Mouse (Mus musculus): ENCODE results near the gene Serpine2. TPM values are rescaled to one million over a fixed set of nuclear protein-coding genes. Genes with fewer than 3 reads are reported as not detected.

Serpine2 gene
- total and polyA plus RNA-seq, 2 experiments from 2014 or later: 21.2 to 50.5 TPM

DNA sequence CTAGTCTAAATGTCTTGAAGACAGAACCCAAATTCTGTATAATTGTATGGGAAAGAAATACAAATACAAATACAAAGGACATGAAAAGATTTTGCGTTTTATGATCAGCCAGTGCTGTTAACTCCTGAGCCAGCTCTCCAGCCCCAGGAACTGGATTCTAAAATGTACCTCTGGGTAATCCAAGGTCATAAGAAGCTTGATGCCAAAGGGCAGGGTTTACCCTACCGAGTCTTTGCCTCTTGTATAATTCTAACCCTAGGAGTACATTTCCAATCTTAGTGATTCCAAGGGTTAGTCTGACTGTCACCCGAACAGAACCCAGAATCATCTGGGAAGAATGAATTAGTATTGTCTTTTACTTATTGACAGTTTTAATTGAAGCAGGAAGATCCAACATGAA lies 45.5 kb downstream of the Serpine2 start:
- Histone ChIP-seq H3K4me2 (ENCODE audit: low read depth, low read length) (no peak overlapping the region), H3K9ac (replicated peaks; ENCODE audit: low read depth, low read length) (no peak overlapping the region), H3K9me3 (replicated peaks; ENCODE audit: control insufficient read depth, low read length) (no peaks in the 10 kb centered on the region), H3K27ac (ENCODE audit: low read depth) (no peak overlapping the region), H3K27me3 (ENCODE audit: control insufficient read depth, insufficient read depth, low read length) (no peaks in the 10 kb centered on the region), H3K36me3 (replicated peaks; ENCODE audit: control insufficient read depth, insufficient read depth, low read length) (no peaks in the 10 kb centered on the region), H3K4me1 (ENCODE audit: control insufficient read depth, insufficient read depth) (no peaks in the 10 kb centered on the region), H3K4me3 (ENCODE audit: low read depth, low read length) (no peak overlapping the region)
- DNase-seq (ENCODE audit: low spot score) (no peak), ATAC-seq (ENCODE audit: insufficient read depth, low read depth) (no peak)
- TF ChIP-seq EP300 (IDR thresholded peaks at IDR 0.05; ENCODE audit: low read depth) (no peak), CTCF (IDR thresholded peaks at IDR 0.05; ENCODE audit: low read depth) (no peak)
- WGBS: 86% methylated on average over 3 of the region's 3 CpGs

DNA sequence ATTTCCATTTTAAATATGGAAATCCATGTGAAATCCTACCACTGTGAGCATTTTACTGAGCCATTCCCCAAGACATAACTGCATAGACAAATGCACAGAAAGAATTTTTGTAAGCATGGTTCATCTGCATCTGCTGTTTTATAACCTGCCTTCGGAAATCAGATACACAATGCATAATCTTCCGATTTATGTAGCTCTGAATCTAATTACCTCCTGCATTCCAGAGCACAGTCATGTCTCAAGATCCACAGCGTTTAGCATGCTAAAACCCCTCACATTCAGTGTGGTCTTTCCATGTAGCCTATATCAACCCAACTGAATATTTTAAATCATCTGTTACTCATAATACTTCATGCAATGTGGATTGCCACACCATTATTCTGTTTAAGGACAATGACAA lies 51.5 kb downstream of the Serpine2 start:
- no peak overlapping the region for H3K27ac ChIP-seq (ENCODE audit: low read depth)
- no peaks in the 10 kb centered on the region for H3K36me3 ChIP-seq (replicated peaks; ENCODE audit: control insufficient read depth, insufficient read depth, low read length)
- H3K9ac ChIP-seq (replicated peaks; ENCODE audit: low read depth, low read length): no peak overlapping the region
- 74% methylated on average over 3 of the region's 3 CpGs for WGBS
- no peaks in the 10 kb centered on the region for H3K9me3 ChIP-seq (replicated peaks; ENCODE audit: control insufficient read depth, low read length)
- ATAC-seq (ENCODE audit: insufficient read depth, low read depth) (no peak), DNase-seq (ENCODE audit: low spot score) (no peak)
- H3K4me2 ChIP-seq (ENCODE audit: low read depth, low read length): no peak overlapping the region
- H3K27me3 ChIP-seq (ENCODE audit: control insufficient read depth, insufficient read depth, low read length): no peaks in the 10 kb centered on the region
- H3K4me1 ChIP-seq (ENCODE audit: control insufficient read depth, insufficient read depth): no peaks in the 10 kb centered on the region
- H3K4me3 ChIP-seq (ENCODE audit: low read depth, low read length): no peak overlapping the region
- no peak for TF ChIP-seq EP300 (IDR thresholded peaks at IDR 0.05; ENCODE audit: low read depth)
- no peak for TF ChIP-seq CTCF (IDR thresholded peaks at IDR 0.05; ENCODE audit: low read depth)

DNA sequence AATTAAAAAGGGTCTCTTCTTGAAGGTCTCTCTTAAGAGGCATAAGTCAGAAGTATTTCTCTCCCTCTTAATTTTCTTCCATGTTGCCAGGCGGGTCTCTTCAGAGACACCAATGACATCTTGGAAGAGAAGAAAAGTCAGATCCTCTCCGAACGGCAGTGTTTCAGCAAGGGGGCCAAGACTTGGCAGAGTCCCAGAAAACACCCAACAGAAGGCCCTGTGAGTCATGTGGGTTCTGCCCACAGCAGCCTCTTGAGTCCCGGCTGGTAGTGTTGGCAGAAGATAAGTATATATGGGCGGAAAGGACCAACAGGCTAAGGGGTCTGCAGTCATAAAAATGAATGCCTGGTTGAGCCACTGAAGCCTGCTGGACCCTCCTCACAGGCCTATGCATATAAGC lies 54.1 kb downstream of the Serpine2 start:
- H3K36me3 ChIP-seq (replicated peaks; ENCODE audit: control insufficient read depth, insufficient read depth, low read length): no peaks in the 10 kb centered on the region
- no peaks in the 10 kb centered on the region for H3K4me1 ChIP-seq (ENCODE audit: control insufficient read depth, insufficient read depth)
- H3K27ac ChIP-seq (ENCODE audit: low read depth): no peak overlapping the region
- 29% methylated on average over 5 of the region's 5 CpGs for WGBS
- H3K9ac ChIP-seq (replicated peaks; ENCODE audit: low read depth, low read length): no peak overlapping the region
- H3K9me3 ChIP-seq (replicated peaks; ENCODE audit: control insufficient read depth, low read length): no peaks in the 10 kb centered on the region
- TF ChIP-seq CTCF (IDR thresholded peaks at IDR 0.05; ENCODE audit: low read depth) (no peak), EP300 (IDR thresholded peaks at IDR 0.05; ENCODE audit: low read depth) (no peak)
- no peak overlapping the region for H3K4me3 ChIP-seq (ENCODE audit: low read depth, low read length)
- H3K27me3 ChIP-seq (ENCODE audit: control insufficient read depth, insufficient read depth, low read length): no peaks in the 10 kb centered on the region
- ATAC-seq (ENCODE audit: insufficient read depth, low read depth): no peak
- no peak overlapping the region for H3K4me2 ChIP-seq (ENCODE audit: low read depth, low read length)
- DNase-seq (ENCODE audit: low spot score): no peak

DNA sequence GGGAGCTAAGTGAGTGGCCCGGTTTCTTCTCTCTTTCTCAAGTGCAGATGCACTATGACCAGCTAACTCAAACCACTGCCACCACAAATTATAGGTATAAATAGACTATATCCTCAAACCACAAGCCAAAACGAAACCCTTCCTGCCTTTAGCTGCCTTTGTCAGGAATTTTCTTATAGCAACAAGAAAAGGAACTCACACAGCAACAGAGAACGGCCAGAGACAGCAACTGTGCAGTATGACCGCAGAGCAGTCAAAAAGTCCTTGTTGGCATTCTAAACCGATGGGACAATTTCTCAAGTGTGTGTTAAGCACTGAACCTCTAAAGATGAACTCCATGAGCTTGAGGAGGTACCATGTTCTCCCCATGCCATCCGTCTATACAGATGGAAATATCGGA lies 57.4 kb downstream of the Serpine2 start:
- H3K36me3 ChIP-seq (replicated peaks; ENCODE audit: control insufficient read depth, insufficient read depth, low read length): no peaks in the 10 kb centered on the region
- DNase-seq (ENCODE audit: low spot score) (no peak), ATAC-seq (ENCODE audit: insufficient read depth, low read depth) (no peak)
- TF ChIP-seq CTCF (IDR thresholded peaks at IDR 0.05; ENCODE audit: low read depth): no peak
- TF ChIP-seq EP300 (IDR thresholded peaks at IDR 0.05; ENCODE audit: low read depth): no peak
- H3K27me3 ChIP-seq (ENCODE audit: control insufficient read depth, insufficient read depth, low read length): no peaks in the 10 kb centered on the region
- no peaks in the 10 kb centered on the region for H3K9me3 ChIP-seq (replicated peaks; ENCODE audit: control insufficient read depth, low read length)
- no peak overlapping the region for H3K27ac ChIP-seq (ENCODE audit: low read depth)
- no peak overlapping the region for H3K4me2 ChIP-seq (ENCODE audit: low read depth, low read length)
- H3K4me1 ChIP-seq (ENCODE audit: control insufficient read depth, insufficient read depth): no peaks in the 10 kb centered on the region
- no peak overlapping the region for H3K4me3 ChIP-seq (ENCODE audit: low read depth, low read length)
- H3K9ac ChIP-seq (replicated peaks; ENCODE audit: low read depth, low read length): no peak overlapping the region
- 81% methylated on average over 7 of the region's 7 CpGs for WGBS

DNA sequence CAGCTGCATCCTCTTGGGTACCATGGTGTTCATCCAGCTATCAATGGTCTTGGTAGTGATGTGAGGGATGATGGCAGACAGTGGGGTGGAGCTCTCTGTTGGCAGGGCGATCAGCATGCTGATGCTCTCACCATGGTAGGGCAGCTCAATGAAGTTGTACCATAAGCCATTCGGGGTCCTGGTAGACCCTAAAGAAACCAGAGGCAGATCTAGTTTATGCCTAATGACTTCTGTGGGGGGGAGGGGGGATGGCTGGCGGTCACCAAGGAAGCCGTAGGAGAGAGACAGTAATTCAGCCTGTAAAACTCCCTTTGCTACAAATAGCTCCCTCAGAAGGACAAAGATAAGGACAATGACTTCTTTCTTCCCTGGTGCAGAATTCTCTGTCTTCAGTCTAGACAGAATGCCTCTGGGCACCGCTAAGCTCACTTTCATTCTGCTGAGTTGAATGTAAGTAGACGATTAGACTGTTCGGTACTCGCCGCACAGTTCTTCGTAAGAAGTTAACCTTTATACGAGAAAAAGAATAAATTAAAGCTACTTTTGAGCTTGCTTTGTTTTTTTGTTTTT lies 58.0 kb downstream of the Serpine2 start:
- H3K9me3 ChIP-seq (replicated peaks; ENCODE audit: control insufficient read depth, low read length): no peaks in the 10 kb centered on the region
- no peak for ATAC-seq (ENCODE audit: insufficient read depth, low read depth)
- DNase-seq (ENCODE audit: low spot score): no peak

DNA sequence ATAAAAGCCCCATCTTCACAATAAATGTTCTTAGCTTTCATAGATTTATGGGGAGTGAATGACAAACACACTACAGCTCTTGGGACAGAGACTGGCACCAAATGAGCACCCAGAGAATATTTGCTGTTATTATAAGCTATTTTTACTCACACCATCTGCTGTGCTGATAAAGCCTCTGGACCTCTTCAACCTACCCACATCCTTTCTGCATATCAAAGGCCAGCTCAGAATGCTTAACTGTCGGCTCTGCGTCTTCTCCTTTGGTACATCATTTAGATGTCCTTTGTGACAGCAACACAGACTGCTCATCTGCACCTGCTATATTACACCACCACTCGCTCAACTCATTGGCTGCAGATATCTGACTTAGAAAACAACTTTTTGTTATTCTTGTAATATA lies 63.9 kb downstream of the Serpine2 start:
- Histone ChIP-seq H3K4me1 (ENCODE audit: control insufficient read depth, insufficient read depth) (no peaks in the 10 kb centered on the region), H3K9me3 (replicated peaks; ENCODE audit: control insufficient read depth, low read length) (no peaks in the 10 kb centered on the region), H3K9ac (replicated peaks; ENCODE audit: low read depth, low read length) (no peak overlapping the region), H3K4me2 (ENCODE audit: low read depth, low read length) (no peak overlapping the region), H3K27ac (ENCODE audit: low read depth) (no peak overlapping the region), H3K36me3 (replicated peaks; ENCODE audit: control insufficient read depth, insufficient read depth, low read length) (no peaks in the 10 kb centered on the region), H3K27me3 (ENCODE audit: control insufficient read depth, insufficient read depth, low read length) (no peaks in the 10 kb centered on the region), H3K4me3 (ENCODE audit: low read depth, low read length) (no peak overlapping the region)
- ATAC-seq (ENCODE audit: insufficient read depth, low read depth) (no peak), DNase-seq (ENCODE audit: low spot score) (no peak)
- TF ChIP-seq EP300 (IDR thresholded peaks at IDR 0.05; ENCODE audit: low read depth) (no peak), CTCF (IDR thresholded peaks at IDR 0.05; ENCODE audit: low read depth) (no peak)
- WGBS: 38% methylated on average over 3 of the region's 3 CpGs

More for the DNA sequence above, 58.0 kb downstream of the Serpine2 start:
- Histone ChIP-seq H3K27ac (ENCODE audit: low read depth) (no peak overlapping the region), H3K4me1 (ENCODE audit: control insufficient read depth, insufficient read depth) (no peaks in the 10 kb centered on the region), H3K36me3 (replicated peaks; ENCODE audit: control insufficient read depth, insufficient read depth, low read length) (no peaks in the 10 kb centered on the region), H3K27me3 (ENCODE audit: control insufficient read depth, insufficient read depth, low read length) (no peaks in the 10 kb centered on the region), H3K4me2 (ENCODE audit: low read depth, low read length) (no peak overlapping the region), H3K4me3 (ENCODE audit: low read depth, low read length) (no peak overlapping the region), H3K9ac (replicated peaks; ENCODE audit: low read depth, low read length) (no peak overlapping the region)
- WGBS: 69% methylated on average over 11 of the region's 11 CpGs
- no peak for TF ChIP-seq CTCF (IDR thresholded peaks at IDR 0.05; ENCODE audit: low read depth)
- TF ChIP-seq EP300 (IDR thresholded peaks at IDR 0.05; ENCODE audit: low read depth): no peak

Data from heart, postnatal 0 days (tissue).